Mouse (Mus musculus) midbrain, embryonic 14.5 days (tissue): ENCODE measurements around the gene Apol6. TPM values are rescaled to one million over a fixed set of nuclear protein-coding genes. Genes with fewer than 3 reads are reported as not detected.

Experiments used
- ATAC-seq: fragments of 200-750 bp; cut with Nextera tagmentation; 2 replicates; pipeline ENCODE4 v1.8.0; 2017; ENCODE audit warnings: moderate number of reproducible peaks, moderate library complexity; ENCODE audit not compliant: low FRiP score, low TSS enrichment
- DNase-seq: peaks from one replicate; pipeline ENCODE4 v3.0.0-alpha.2; 2015
- H3K27ac ChIP-seq: fragments of 300-500 bp; sonication (generic); replicated peaks from 2 replicates; pipeline ENCODE4 v1.5.1; 2014; ENCODE audit warnings: mild to moderate bottlenecking, low read depth, low read length, moderate library complexity
- H3K27me3 ChIP-seq: fragments of 300-500 bp; sonication (generic); 2 replicates; pipeline ENCODE4 v1.6.1; 2014; ENCODE audit warnings: low read length, control low read depth, mixed read lengths; ENCODE audit not compliant: control insufficient read depth, insufficient read depth
- H3K36me3 ChIP-seq: fragments of 300-500 bp; sonication (generic); 2 replicates; pipeline ENCODE4 v1.6.1; 2014; ENCODE audit warnings: low read length, control low read depth; ENCODE audit not compliant: control insufficient read depth, insufficient read depth
- H3K4me1 ChIP-seq: fragments of 300-500 bp; sonication (generic); 2 replicates; pipeline ENCODE4 v1.6.1; 2014; ENCODE audit warnings: mild to moderate bottlenecking, antibody characterized with exemption, low read length, control low read depth; ENCODE audit not compliant: control insufficient read depth, insufficient read depth
- H3K4me2 ChIP-seq: fragments of 300-500 bp; sonication (generic); 2 replicates; pipeline ENCODE4 v1.6.1; 2014; ENCODE audit warnings: mild to moderate bottlenecking, low read length, moderate library complexity
- H3K4me3 ChIP-seq: fragments of 300-500 bp; sonication (generic); replicated peaks from 2 replicates; pipeline ENCODE4 v1.5.1; 2014; ENCODE audit warnings: low read depth, low read length
- H3K9ac ChIP-seq: fragments of 300-500 bp; sonication (generic); replicated peaks from 2 replicates; pipeline ENCODE4 v1.6.1; 2014; ENCODE audit warnings: mild to moderate bottlenecking, low read length, moderate library complexity
- H3K9me3 ChIP-seq: fragments of 300-500 bp; sonication (generic); 2 replicates; pipeline ENCODE4 v1.6.1; 2016; ENCODE audit warnings: low read length, control low read depth, mixed read lengths; ENCODE audit not compliant: control insufficient read depth
- WGBS: fragments of 180-500 bp; shearing (Covaris S2); extraction: QIAGEN DNeasy Blood & Tissue Kit; methylation state at CpG from one replicate; pipeline ENCODE4 v1.1.7; 2014; 5-methylcytosine and 5-hydroxymethylcytosine counted together
- polyA plus RNA-seq: library from polyadenylated mRNA; unstranded; fragments of >200 nt; fragmentation: Nextera tagmentation; extraction: Ambion mirVana; gene quantifications from 2 replicates; pipeline ENCODE4 v1.2.1, GENCODE M21; 2014

Gene Apol6
- polyA plus RNA-seq, 1 experiment from 2014 or later = not detected

DNA sequence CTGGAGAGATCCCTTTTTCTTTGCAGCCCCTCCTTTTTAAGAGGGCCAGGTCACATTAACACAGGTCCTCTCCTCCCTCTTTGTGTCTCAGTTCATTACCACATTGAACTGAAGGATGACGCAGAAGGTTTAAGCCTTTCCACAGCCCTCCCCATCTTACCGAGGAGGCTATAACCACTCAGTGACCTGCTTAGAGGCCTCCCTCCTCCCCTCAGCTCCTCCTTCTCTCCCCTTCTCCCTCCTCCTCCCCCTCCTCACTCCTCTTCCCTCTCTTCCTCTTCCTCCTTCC is 7.6 kb upstream of the Apol6 start:
- no peaks in the 10 kb centered on the region for H3K36me3 ChIP-seq
- ATAC-seq (no peak), DNase-seq (no peak)
- no peak overlapping the region for H3K4me3 ChIP-seq
- H3K9ac ChIP-seq = no peak overlapping the region
- WGBS = 41% methylated on average over 2 of the region's 2 CpGs
- H3K4me2 ChIP-seq = no peak overlapping the region
- H3K27me3 ChIP-seq = no peaks in the 10 kb centered on the region
- H3K4me1 ChIP-seq = peaks cover 10% of the 10 kb centered on the region
- no peaks in the 10 kb centered on the region for H3K9me3 ChIP-seq
- peak overlapping the region; percentile 43 for H3K27ac ChIP-seq

DNA sequence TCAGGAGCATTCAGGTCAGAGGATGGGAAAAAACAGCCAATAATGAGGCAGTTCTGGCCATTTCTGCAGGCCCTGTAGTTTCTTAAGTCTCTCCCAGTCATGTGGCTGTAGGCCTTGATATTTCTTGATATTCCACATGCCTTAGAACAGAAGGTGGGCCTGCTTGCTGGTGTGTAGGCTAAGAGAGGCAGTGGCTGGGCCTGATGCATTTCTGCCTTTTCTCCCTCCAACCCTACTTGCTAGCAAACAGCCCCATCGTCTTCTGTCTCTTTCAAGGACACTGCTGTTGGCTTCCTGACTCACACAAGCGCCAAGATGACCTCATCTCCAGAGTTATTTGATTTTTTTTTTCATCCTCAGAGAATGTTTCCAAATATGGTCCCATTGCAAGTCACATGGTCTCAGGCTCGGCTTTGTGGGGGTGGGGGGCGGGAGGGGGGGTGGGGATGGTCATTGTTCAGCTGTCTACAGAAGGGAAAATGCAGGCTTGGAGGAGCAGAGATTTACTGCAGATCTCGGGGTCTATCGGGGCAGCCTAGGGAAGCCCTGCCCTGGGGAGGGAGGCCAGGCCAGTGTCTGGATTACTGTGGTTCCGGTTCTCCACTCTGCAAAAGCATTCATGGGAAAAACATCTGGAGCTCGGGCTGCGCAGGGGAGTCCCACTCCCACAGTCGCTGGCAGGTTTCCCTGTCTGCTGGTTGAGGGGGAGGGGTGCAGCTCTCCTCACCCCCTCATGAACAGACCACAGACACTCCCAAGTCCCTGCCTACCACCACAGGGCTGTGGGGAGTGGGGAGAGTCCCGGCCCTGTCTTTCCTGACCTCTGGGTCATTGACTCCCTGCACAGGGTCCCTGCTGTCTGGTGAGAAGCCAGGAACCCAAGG is 7.0 kb upstream of the Apol6 start:
- DNase-seq = peak; percentile 28
- ATAC-seq = no peak
- Histone ChIP-seq H3K9me3 (no peaks in the 10 kb centered on the region), H3K36me3 (no peaks in the 10 kb centered on the region), H3K27me3 (no peaks in the 10 kb centered on the region), H3K27ac (peak overlapping the region; percentile 43), H3K4me1 (peaks cover 10% of the 10 kb centered on the region), H3K4me3 (no peak overlapping the region), H3K4me2 (no peak overlapping the region), H3K9ac (no peak overlapping the region; the same call in 1 of the 2 replicates)
- WGBS = 39% methylated on average over 11 of the region's 11 CpGs

DNA sequence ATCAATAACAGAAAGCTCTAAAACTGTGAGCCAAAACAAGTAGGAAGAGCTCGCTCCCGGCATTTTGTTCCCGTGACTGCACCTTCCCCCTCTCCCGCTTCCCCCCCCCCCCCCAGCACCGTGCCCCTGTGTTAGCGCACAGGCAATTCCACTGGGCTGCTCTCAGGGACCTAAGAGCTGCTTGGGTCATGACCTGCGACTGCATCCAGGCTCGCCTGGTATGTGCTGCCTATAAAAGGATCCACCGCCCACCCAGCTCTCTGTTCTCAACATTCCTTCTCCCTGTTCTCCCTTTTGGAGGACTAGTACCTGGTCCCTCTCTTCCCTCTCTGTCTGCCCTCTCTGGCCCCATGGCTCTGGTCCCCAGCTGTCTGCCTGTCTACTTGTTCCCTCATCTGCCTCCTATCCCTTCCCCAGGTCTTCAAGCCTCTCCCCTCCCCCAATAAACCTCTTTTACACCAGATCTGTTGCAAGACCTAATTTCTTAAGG is 5.3 kb upstream of the Apol6 start:
- no peaks in the 10 kb centered on the region for H3K27me3 ChIP-seq
- no peak overlapping the region for H3K4me3 ChIP-seq
- H3K27ac ChIP-seq = no peak overlapping the region
- DNase-seq (no peak), ATAC-seq (no peak)
- no peaks in the 10 kb centered on the region for H3K36me3 ChIP-seq
- H3K4me1 ChIP-seq = peaks cover 10% of the 10 kb centered on the region
- WGBS = 75% methylated on average over 9 of the region's 9 CpGs
- no peak overlapping the region for H3K9ac ChIP-seq
- H3K4me2 ChIP-seq = no peak overlapping the region
- H3K9me3 ChIP-seq = no peaks in the 10 kb centered on the region

DNA sequence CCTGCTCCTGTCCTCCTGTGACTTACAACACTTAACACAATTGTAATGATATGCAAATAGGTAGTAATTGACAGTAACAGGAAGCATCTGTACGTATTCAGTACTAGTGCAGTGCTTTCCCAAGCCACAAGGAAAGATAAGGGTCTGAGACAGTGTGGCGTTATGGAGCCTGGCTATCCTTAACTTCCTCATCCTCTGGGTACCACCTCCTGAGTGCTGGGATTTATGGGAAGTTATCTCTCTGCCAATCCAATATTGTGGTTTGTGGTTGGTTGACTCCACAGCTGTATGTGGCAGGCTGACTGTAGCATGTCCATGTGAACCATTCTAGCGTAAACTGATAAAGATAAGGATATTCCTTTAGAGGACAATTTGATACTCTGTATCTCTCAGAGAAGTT is 3.7 kb upstream of the Apol6 start:
- 93% methylated on average over 3 of the region's 3 CpGs for WGBS

DNA sequence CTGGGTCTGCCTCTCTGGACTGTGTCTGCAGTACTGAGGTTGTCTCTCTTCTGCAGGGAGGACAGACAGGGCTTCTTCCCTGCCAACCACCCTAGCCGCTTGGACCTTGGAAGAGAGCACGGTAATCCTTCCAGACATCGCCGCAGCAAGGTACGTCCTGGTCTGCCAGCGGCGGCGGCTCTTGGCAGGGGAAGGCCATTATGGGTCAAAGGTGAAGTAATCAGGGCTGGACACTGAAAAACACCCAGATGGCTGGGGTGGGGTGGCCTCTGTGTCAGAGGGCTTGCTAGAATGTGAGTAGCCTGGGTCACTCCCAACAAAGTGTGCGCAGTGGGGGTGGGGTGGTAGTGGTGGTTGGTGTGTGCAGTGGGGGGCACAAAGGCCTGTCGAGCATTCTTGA is 1.1 kb downstream of the Apol6 start:
- no peaks in the 10 kb centered on the region for H3K9me3 ChIP-seq
- H3K4me3 ChIP-seq = no peak overlapping the region
- no peak for DNase-seq
- no peak overlapping the region for H3K27ac ChIP-seq
- H3K4me2 ChIP-seq = no peak overlapping the region
- no peaks in the 10 kb centered on the region for H3K36me3 ChIP-seq
- 88% methylated on average over 10 of the region's 10 CpGs for WGBS
- H3K4me1 ChIP-seq = no peaks in the 10 kb centered on the region
- H3K27me3 ChIP-seq = no peaks in the 10 kb centered on the region
- no peak overlapping the region for H3K9ac ChIP-seq
- ATAC-seq = no peak

More for the DNA sequence above, 3.7 kb upstream of the Apol6 start:
- H3K4me3 ChIP-seq = no peak overlapping the region
- H3K9ac ChIP-seq = no peak overlapping the region
- no peak overlapping the region for H3K27ac ChIP-seq
- ATAC-seq = no peak
- H3K4me1 ChIP-seq = peaks cover 10% of the 10 kb centered on the region
- no peak for DNase-seq
- H3K9me3 ChIP-seq = no peaks in the 10 kb centered on the region
- no peaks in the 10 kb centered on the region for H3K36me3 ChIP-seq
- H3K4me2 ChIP-seq = no peak overlapping the region
- H3K27me3 ChIP-seq = no peaks in the 10 kb centered on the region

DNA sequence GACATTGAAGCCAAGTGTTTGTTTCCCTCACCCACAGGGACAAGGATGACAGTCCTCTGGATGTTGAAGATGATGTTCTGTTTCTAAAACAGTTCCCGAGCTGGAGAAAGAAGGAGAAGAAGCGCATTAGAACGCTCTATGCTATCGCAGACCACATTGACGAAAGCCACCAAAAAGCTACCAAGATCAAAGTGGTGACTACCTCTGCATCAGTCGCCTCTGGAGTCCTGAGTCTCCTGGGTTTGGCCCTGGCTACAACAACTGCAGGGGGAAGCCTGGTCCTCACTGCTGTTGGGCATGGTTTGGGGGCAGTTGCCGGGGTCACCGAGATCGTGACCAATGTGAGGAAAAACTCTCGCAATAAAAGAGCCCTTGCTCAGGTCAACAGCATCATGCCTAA is 6.0 kb downstream of the Apol6 start, which contains the start of gene Mb:
Gene Mb (minus strand): TSS at position 101 of the 400 bp plus-strand sequence.
- no peaks in the 10 kb centered on the region for H3K27me3 ChIP-seq
- no peak for ATAC-seq
- H3K4me3 ChIP-seq = no peak within 1 kb of the TSS
- no peaks in the 10 kb centered on the region for H3K36me3 ChIP-seq
- DNase-seq = no peak
- H3K27ac ChIP-seq = no peak within 1 kb of the TSS
- H3K4me2 ChIP-seq = no peak within 1 kb of the TSS
- no peaks in the 10 kb centered on the region for H3K9me3 ChIP-seq
- 91% methylated on average over 10 of the region's 10 CpGs for WGBS
- no peaks in the 10 kb centered on the region for H3K4me1 ChIP-seq
- no peak within 1 kb of the TSS for H3K9ac ChIP-seq

DNA sequence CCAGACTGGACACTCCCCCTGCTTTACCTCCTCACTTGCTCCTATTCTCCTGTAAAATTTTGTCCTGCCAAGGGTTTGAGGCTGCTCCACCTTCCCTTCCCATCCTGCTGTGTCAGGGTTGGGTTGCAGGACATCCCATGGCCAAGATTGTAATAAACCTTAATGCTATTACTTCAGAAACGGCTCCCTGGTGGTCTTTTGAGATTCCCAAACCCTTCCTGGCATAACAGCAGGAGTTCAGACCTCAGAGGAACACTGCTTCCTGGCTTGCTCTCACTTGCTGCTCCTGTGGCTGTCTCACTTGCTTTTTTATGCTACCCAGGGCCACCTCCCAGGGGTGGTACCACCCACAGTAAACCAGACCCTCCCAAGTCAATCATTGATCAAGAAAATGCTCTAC is 7.6 kb downstream of the Apol6 start:
- DNase-seq = no peak
- WGBS = 29% methylated on average over 1 of the region's 1 CpGs
- H3K27me3 ChIP-seq = no peaks in the 10 kb centered on the region

DNA sequence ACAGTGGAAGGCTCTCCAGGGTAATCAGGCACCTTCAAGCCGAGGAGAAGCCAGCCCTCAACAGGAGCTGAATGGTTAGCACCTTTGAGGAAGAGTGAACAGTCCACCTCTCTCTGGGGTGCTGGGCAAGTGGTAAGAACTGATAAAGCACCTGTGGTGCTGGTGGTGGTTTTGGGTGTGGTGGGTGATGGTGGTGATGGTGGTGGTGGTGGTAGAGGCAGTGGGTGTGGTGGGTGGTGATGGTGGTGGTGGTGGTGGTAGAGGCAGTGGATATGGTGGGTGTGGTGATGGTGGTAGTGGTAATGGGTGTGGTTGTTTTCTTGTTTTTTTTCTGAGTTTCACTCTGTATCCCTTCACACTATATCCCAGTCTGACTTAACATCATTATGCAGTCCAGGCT is 8.5 kb downstream of the Apol6 start:
- H3K4me2 ChIP-seq = no peak overlapping the region
- H3K36me3 ChIP-seq = no peaks in the 10 kb centered on the region
- no peak overlapping the region for H3K9ac ChIP-seq
- H3K9me3 ChIP-seq = no peaks in the 10 kb centered on the region
- H3K27me3 ChIP-seq = no peaks in the 10 kb centered on the region
- WGBS = 77% methylated on average over 1 of the region's 1 CpGs
- H3K4me3 ChIP-seq = no peak overlapping the region
- H3K4me1 ChIP-seq = peaks cover 6% of the 10 kb centered on the region; the same call in 1 of the 2 replicates
- ATAC-seq (no peak), DNase-seq (no peak)
- H3K27ac ChIP-seq = no peak overlapping the region

More for the DNA sequence above, 7.6 kb downstream of the Apol6 start:
- H3K9me3 ChIP-seq = no peaks in the 10 kb centered on the region
- H3K4me2 ChIP-seq = no peak overlapping the region
- ATAC-seq = no peak
- no peak overlapping the region for H3K9ac ChIP-seq
- no peak overlapping the region for H3K27ac ChIP-seq
- no peaks in the 10 kb centered on the region for H3K36me3 ChIP-seq
- H3K4me1 ChIP-seq = peaks cover 6% of the 10 kb centered on the region; the same call in 1 of the 2 replicates
- H3K4me3 ChIP-seq = no peak overlapping the region

DNA sequence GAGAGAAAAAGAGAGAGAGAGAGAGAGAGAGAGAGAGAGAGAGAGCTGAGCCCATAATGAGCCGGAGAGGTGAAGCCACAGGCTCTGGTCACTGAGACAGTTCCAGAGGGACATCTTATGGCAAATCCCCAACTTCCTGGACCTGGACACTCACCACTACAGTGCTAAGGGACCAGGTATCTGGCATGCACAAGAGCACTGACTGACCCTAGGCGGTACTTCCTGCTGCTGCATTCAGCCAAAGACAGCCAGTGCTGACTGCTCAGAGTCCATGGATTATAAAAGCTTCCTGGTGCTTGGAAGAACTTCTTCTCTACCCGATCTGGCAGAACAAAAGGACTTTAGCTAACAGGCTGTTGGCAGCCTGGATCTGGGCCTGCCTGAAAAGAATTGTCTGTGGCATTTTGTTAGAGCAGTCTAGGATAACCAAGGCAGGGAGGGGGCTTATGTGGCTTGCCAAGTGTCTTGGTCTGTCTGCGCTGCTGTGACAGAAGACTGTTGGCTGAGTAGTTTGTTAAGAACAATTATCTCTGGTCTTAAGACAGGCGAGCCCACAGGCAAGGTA is 10.2 kb downstream of the Apol6 start:
- no peak overlapping the region for H3K27ac ChIP-seq
- no peaks in the 10 kb centered on the region for H3K36me3 ChIP-seq
- WGBS = 48% methylated on average over 5 of the region's 5 CpGs
- no peak for ATAC-seq
- H3K4me2 ChIP-seq = no peak overlapping the region
- peaks cover 6% of the 10 kb centered on the region; the same call in 1 of the 2 replicates for H3K4me1 ChIP-seq
- no peaks in the 10 kb centered on the region for H3K27me3 ChIP-seq
- H3K9ac ChIP-seq = no peak overlapping the region
- no peak overlapping the region for H3K4me3 ChIP-seq
- no peak for DNase-seq
- H3K9me3 ChIP-seq = no peaks in the 10 kb centered on the region
